Comparison of ENCODE assay signal across 22 mouse cellular contexts in the genomic region with DNA sequence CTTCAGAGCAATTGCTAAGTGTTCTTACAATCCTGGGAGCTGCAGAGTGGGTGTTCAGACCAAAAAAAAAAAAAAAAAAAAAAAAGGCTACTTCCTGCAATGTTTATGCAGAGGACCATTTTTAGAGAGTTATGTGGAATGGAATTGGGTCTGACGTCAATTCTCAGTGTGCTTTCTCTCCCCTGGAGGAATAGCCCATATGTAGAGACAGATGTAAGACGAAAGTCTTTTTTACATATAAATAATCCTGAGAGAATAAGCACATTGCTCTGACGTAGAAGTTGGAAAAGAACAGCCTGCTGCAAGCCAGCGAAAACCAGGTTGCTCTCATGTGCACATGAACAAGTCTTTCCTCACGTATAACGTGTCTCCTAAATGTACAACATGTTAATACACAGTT. TPM values are rescaled to one million over a fixed set of nuclear protein-coding genes. Genes with fewer than 3 reads are reported as not detected.
DNase-seq lines count a peak whose midpoint lies in the region; ATAC-seq and TF ChIP-seq lines count a peak whose summit lies in the region.
"Had no signal": no experiment of that assay in that cellular context is flagged by ENCODE, and none has a peak within 500 bp of the region (broad histone marks: within the 10 kb centered on the region; RNA-seq: fewer than 3 reads in every experiment).

No protein-coding gene starts in this region.

- DNase-seq in frontal cortex, postnatal 36 days (ENCODE audit: low spot score in 2 of 2) = peak; percentile 22 to 61
- DNase-seq in frontal cortex, postnatal 25 days (ENCODE audit: low spot score in 2 of 2) = no peak
- no peak for DNase-seq in liver, embryonic 13.5 days
- no peak for DNase-seq in liver, embryonic 11.5 days (ENCODE audit: low spot score)
- no peak for DNase-seq in embryonic facial prominence, embryonic 10.5 days (ENCODE audit: low spot score)
- DNase-seq in thymus, adult 2 months = no peak
- DNase-seq: adrenal gland, postnatal 36 days; cerebellum, adult 18-20 months; cerebellum, postnatal 25 days; embryo, embryonic 11 days; heart, postnatal 4 days; kidney, adult 9 months; kidney, postnatal 14 days; lung, embryonic 14.5 days had no signal

- TF ChIP-seq POLR2A in thymus, adult 2 months (IDR thresholded peaks at IDR 0.05; ENCODE audit: control insufficient read depth, extremely low read depth, insufficient read depth, low read length, poor library complexity) = no peak

- 90% methylated on average over 6 of the region's 6 CpGs for WGBS in liver, embryonic 13.5 days (ENCODE audit: insufficient replicate concordance)
- WGBS in liver, embryonic 11.5 days = 89% methylated on average over 6 of the region's 6 CpGs
- 83% methylated on average over 6 of the region's 6 CpGs for WGBS in liver, embryonic 15.5 days (ENCODE audit: insufficient replicate concordance)
- WGBS in embryonic facial prominence, embryonic 10.5 days = 94% methylated on average over 6 of the region's 6 CpGs
- WGBS in thymus, adult 2 months = 96% methylated on average over 6 of the region's 6 CpGs

- H3K4me2 ChIP-seq in liver, embryonic 13.5 days = no peak overlapping the region
- H3K4me2 ChIP-seq in liver, embryonic 11.5 days = no peak overlapping the region
- no peak overlapping the region for H3K4me2 ChIP-seq in liver, embryonic 15.5 days
- H3K4me2 ChIP-seq: forebrain, embryonic 13.5 days; intestine, embryonic 15.5 days; lung, embryonic 14.5 days; midbrain, embryonic 13.5 days; stomach, embryonic 15.5 days had no signal

- peak overlapping the region; percentile 70; the same call in 1 of the 2 replicates for H3K27ac ChIP-seq in liver, embryonic 13.5 days
- H3K27ac ChIP-seq in liver, embryonic 11.5 days (ENCODE audit: low read depth, low read length) = no peak overlapping the region
- 0 out of 2 replicates have a peak overlapping the region, but pooled peaks have one; percentile 46 for H3K27ac ChIP-seq in brown adipose tissue, adult 24 weeks (replicated peaks; ENCODE audit: low read depth, low read length)
- H3K27ac ChIP-seq in liver, embryonic 15.5 days (replicated peaks) = peak overlapping the region; percentile 66
- no peak overlapping the region for H3K27ac ChIP-seq in embryonic facial prominence, embryonic 10.5 days (replicated peaks)
- no peak overlapping the region for H3K27ac ChIP-seq in thymus, adult 2 months (ENCODE audit: control insufficient read depth, insufficient read depth, low read length)
- H3K27ac ChIP-seq: forebrain, embryonic 13.5 days; heart, embryonic 10.5 days; intestine, embryonic 15.5 days; midbrain, embryonic 13.5 days; stomach, embryonic 15.5 days had no signal

- no peak for ATAC-seq in liver, embryonic 13.5 days (ENCODE audit: low read depth)
- no peak for ATAC-seq in liver, embryonic 11.5 days (replicated peaks; ENCODE audit: low FRiP score)
- ATAC-seq in liver, embryonic 15.5 days (ENCODE audit: insufficient read depth) = no peak
- ATAC-seq: forebrain, embryonic 13.5 days; hindbrain, embryonic 16.5 days; intestine, embryonic 15.5 days; midbrain, embryonic 13.5 days had no signal

- no peak for TF ChIP-seq CTCF in thymus, adult 2 months (IDR thresholded peaks at IDR 0.05; ENCODE audit: borderline replicate concordance, control insufficient read depth, extremely low read depth, insufficient read depth, low read length, poor library complexity)

- H3K4me3 ChIP-seq in liver, embryonic 13.5 days (replicated peaks) = no peak overlapping the region
- no peak overlapping the region for H3K4me3 ChIP-seq in liver, embryonic 11.5 days (ENCODE audit: low read depth, low read length)
- H3K4me3 ChIP-seq in brown adipose tissue, adult 24 weeks (ENCODE audit: insufficient read depth, low read depth, low read length) = no peak overlapping the region
- H3K4me3 ChIP-seq in liver, embryonic 15.5 days (replicated peaks) = no peak overlapping the region
- H3K4me3 ChIP-seq in embryonic facial prominence, embryonic 10.5 days = no peak overlapping the region
- H3K4me3 ChIP-seq in thymus, adult 2 months (ENCODE audit: control insufficient read depth, insufficient read depth, low read length) = no peak overlapping the region
- H3K4me3 ChIP-seq: forebrain, embryonic 13.5 days; heart, embryonic 10.5 days; intestine, embryonic 15.5 days; midbrain, embryonic 13.5 days; stomach, embryonic 15.5 days had no signal

- no peaks in the 10 kb centered on the region for H3K27me3 ChIP-seq in liver, embryonic 13.5 days
- no peaks in the 10 kb centered on the region for H3K27me3 ChIP-seq in liver, embryonic 11.5 days (replicated peaks; ENCODE audit: control insufficient read depth, insufficient read depth, low read length)
- no peaks in the 10 kb centered on the region for H3K27me3 ChIP-seq in liver, embryonic 15.5 days
- no peaks in the 10 kb centered on the region for H3K27me3 ChIP-seq in embryonic facial prominence, embryonic 10.5 days (replicated peaks; ENCODE audit: low read depth, poor library complexity, severe bottlenecking)
- no peaks in the 10 kb centered on the region for H3K27me3 ChIP-seq in thymus, adult 2 months (ENCODE audit: control insufficient read depth, insufficient read depth, low read length)
- H3K27me3 ChIP-seq: forebrain, embryonic 13.5 days; intestine, embryonic 15.5 days; midbrain, embryonic 13.5 days; stomach, embryonic 15.5 days had no signal

- H3K9me3 ChIP-seq in liver, embryonic 13.5 days (replicated peaks) = 0 out of 2 replicates have a peak, but pooled peaks cover 4% of the 10 kb centered on the region
- no peaks in the 10 kb centered on the region for H3K9me3 ChIP-seq in liver, embryonic 11.5 days (ENCODE audit: control insufficient read depth, low read length)
- 0 out of 2 replicates have a peak, but pooled peaks cover 3% of the 10 kb centered on the region for H3K9me3 ChIP-seq in liver, embryonic 15.5 days (replicated peaks)
- H3K9me3 ChIP-seq in embryonic facial prominence, embryonic 10.5 days = no peaks in the 10 kb centered on the region
- H3K9me3 ChIP-seq: forebrain, embryonic 13.5 days; heart, embryonic 10.5 days; intestine, embryonic 15.5 days; midbrain, embryonic 13.5 days; stomach, embryonic 15.5 days had no signal

- peaks cover 28% of the 10 kb centered on the region for H3K36me3 ChIP-seq in liver, embryonic 13.5 days
- H3K36me3 ChIP-seq in liver, embryonic 11.5 days (ENCODE audit: control insufficient read depth, insufficient read depth, low read length) = peaks cover 9% of the 10 kb centered on the region
- peaks cover 31% of the 10 kb centered on the region for H3K36me3 ChIP-seq in liver, embryonic 15.5 days (replicated peaks)
- peaks cover 79% of the 10 kb centered on the region for H3K36me3 ChIP-seq in embryonic facial prominence, embryonic 10.5 days (replicated peaks)
- H3K36me3 ChIP-seq in thymus, adult 2 months (ENCODE audit: control insufficient read depth, insufficient read depth, low read length) = no peaks in the 10 kb centered on the region

- no peak overlapping the region for H3K9ac ChIP-seq in liver, embryonic 13.5 days
- no peak overlapping the region for H3K9ac ChIP-seq in liver, embryonic 11.5 days (ENCODE audit: low read depth, low read length)
- H3K9ac ChIP-seq in liver, embryonic 15.5 days = no peak overlapping the region
- H3K9ac ChIP-seq: forebrain, embryonic 13.5 days; intestine, embryonic 15.5 days; lung, embryonic 14.5 days; midbrain, embryonic 13.5 days; stomach, embryonic 15.5 days had no signal

- H3K4me1 ChIP-seq in liver, embryonic 13.5 days (replicated peaks) = peaks cover 74% of the 10 kb centered on the region
- peaks cover 11% of the 10 kb centered on the region for H3K4me1 ChIP-seq in liver, embryonic 11.5 days (replicated peaks; ENCODE audit: control insufficient read depth, insufficient read depth, low read length)
- H3K4me1 ChIP-seq in brown adipose tissue, adult 24 weeks (ENCODE audit: control insufficient read depth, insufficient read depth, insufficient read length, low read length) = peaks cover 2% of the 10 kb centered on the region; the same call in 1 of the 2 replicates
- H3K4me1 ChIP-seq in liver, embryonic 15.5 days (replicated peaks) = peaks cover 77% of the 10 kb centered on the region
- no peaks in the 10 kb centered on the region for H3K4me1 ChIP-seq in embryonic facial prominence, embryonic 10.5 days
- 0 out of 2 replicates have a peak, but pooled peaks cover 4% of the 10 kb centered on the region for H3K4me1 ChIP-seq in thymus, adult 2 months (replicated peaks; ENCODE audit: control insufficient read depth, insufficient read depth, low read length)
- H3K4me1 ChIP-seq: forebrain, embryonic 13.5 days; heart, embryonic 10.5 days; intestine, embryonic 15.5 days; midbrain, embryonic 13.5 days; stomach, embryonic 15.5 days had no signal

RNA-seq across cellular contexts. Expression of a gene that starts 25.4 kb away (rescaled TPM):
- polyA plus RNA-seq in liver, embryonic 13.5 days (2015; fragmentation: Nextera tagmentation; extraction: Ambion mirVana) = 97.1 and 117 TPM in 2 replicates
- polyA plus RNA-seq in liver, embryonic 11.5 days (2014; fragmentation: Nextera tagmentation; extraction: Ambion mirVana) = 143 and 172 TPM in 2 replicates
- polyA plus RNA-seq in brown adipose tissue, adult 24 weeks (2012; ENCODE audit: insufficient read depth, insufficient read length, missing spikeins) = 35.1 and 41.6 TPM in 2 replicates
- 68.8 and 70.2 TPM in 2 replicates for polyA plus RNA-seq in liver, embryonic 15.5 days (2015; fragmentation: Nextera tagmentation; extraction: Ambion mirVana)
- 162 and 178 TPM in 2 replicates for polyA plus RNA-seq in embryonic facial prominence, embryonic 10.5 days (2016; fragmentation: Nextera tagmentation; extraction: Ambion mirVana)
- polyA plus RNA-seq in thymus, adult 2 months (2012; rRNA removed) = 17.1 and 19.7 TPM in 2 replicates

RNA-seq across cellular contexts. Expression of a gene that starts 44.4 kb away (rescaled TPM):
- polyA plus RNA-seq in liver, embryonic 13.5 days (2015; fragmentation: Nextera tagmentation; extraction: Ambion mirVana) = 13.4 and 14.6 TPM in 2 replicates
- polyA plus RNA-seq in liver, embryonic 11.5 days (2014; fragmentation: Nextera tagmentation; extraction: Ambion mirVana) = 16.2 and 17.5 TPM in 2 replicates
- 213 and 331 TPM in 2 replicates for polyA plus RNA-seq in brown adipose tissue, adult 24 weeks (2012; ENCODE audit: insufficient read depth, insufficient read length, missing spikeins)
- polyA plus RNA-seq in liver, embryonic 15.5 days (2015; fragmentation: Nextera tagmentation; extraction: Ambion mirVana) = 17.4 and 18.6 TPM in 2 replicates
- polyA plus RNA-seq in embryonic facial prominence, embryonic 10.5 days (2016; fragmentation: Nextera tagmentation; extraction: Ambion mirVana) = 23.0 and 28.3 TPM in 2 replicates
- polyA plus RNA-seq in thymus, adult 2 months (2012; rRNA removed) = 20.0 and 22.4 TPM in 2 replicates

RNA-seq across cellular contexts. Expression of a gene that starts 44.9 kb away (rescaled TPM):
- polyA plus RNA-seq in liver, embryonic 13.5 days (2015; fragmentation: Nextera tagmentation; extraction: Ambion mirVana) = 15.9 and 17.5 TPM in 2 replicates
- 33.0 and 40.0 TPM in 2 replicates for polyA plus RNA-seq in liver, embryonic 11.5 days (2014; fragmentation: Nextera tagmentation; extraction: Ambion mirVana)
- polyA plus RNA-seq in brown adipose tissue, adult 24 weeks (2012; ENCODE audit: insufficient read depth, insufficient read length, missing spikeins) = 38.3 and 49.0 TPM in 2 replicates
- 14.3 and 14.4 TPM in 2 replicates for polyA plus RNA-seq in liver, embryonic 15.5 days (2015; fragmentation: Nextera tagmentation; extraction: Ambion mirVana)
- polyA plus RNA-seq in embryonic facial prominence, embryonic 10.5 days (2016; fragmentation: Nextera tagmentation; extraction: Ambion mirVana) = 40.1 and 41.2 TPM in 2 replicates
- 23.2 and 23.4 TPM in 2 replicates for polyA plus RNA-seq in thymus, adult 2 months (2012; rRNA removed)

RNA-seq across cellular contexts. Expression of a gene that starts 51.7 kb away (rescaled TPM):
- polyA plus RNA-seq in liver, embryonic 13.5 days (2015; fragmentation: Nextera tagmentation; extraction: Ambion mirVana) = 11.8 and 13.2 TPM in 2 replicates
- polyA plus RNA-seq in liver, embryonic 11.5 days (2014; fragmentation: Nextera tagmentation; extraction: Ambion mirVana) = 15.7 and 16.0 TPM in 2 replicates
- polyA plus RNA-seq in brown adipose tissue, adult 24 weeks (2012; ENCODE audit: insufficient read depth, insufficient read length, missing spikeins) = 5.1 and 9.2 TPM in 2 replicates
- 8.5 and 10.3 TPM in 2 replicates for polyA plus RNA-seq in liver, embryonic 15.5 days (2015; fragmentation: Nextera tagmentation; extraction: Ambion mirVana)
- polyA plus RNA-seq in embryonic facial prominence, embryonic 10.5 days (2016; fragmentation: Nextera tagmentation; extraction: Ambion mirVana) = 13.2 and 13.4 TPM in 2 replicates
- polyA plus RNA-seq in thymus, adult 2 months (2012; rRNA removed) = 4.5 and 4.7 TPM in 2 replicates

Comparison
In these comparisons a context has a peak if more than half of its experiments do, and no peak if none do; other contexts are left out.
1. DNase-seq: peak in frontal cortex, postnatal 36 days (2 of 2); none in frontal cortex, postnatal 25 days (0 of 2), liver, embryonic 13.5 days (single experiment), liver, embryonic 11.5 days (single experiment), embryonic facial prominence, embryonic 10.5 days (single experiment) and thymus, adult 2 months (single experiment).
2. H3K27ac ChIP-seq: peak in liver, embryonic 13.5 days (single experiment), brown adipose tissue, adult 24 weeks (single experiment) and liver, embryonic 15.5 days (single experiment); none in liver, embryonic 11.5 days (single experiment), embryonic facial prominence, embryonic 10.5 days (single experiment) and thymus, adult 2 months (single experiment).